Mouse (Mus musculus): ENCODE data around the gene Gabbr2. TPM values are rescaled to one million over a fixed set of nuclear protein-coding genes. Genes with fewer than 3 reads are reported as not detected.

Gabbr2 gene
- total RNA-seq, 1 experiment from 2014 or later: 0.27 TPM

Other genes with a start within 250 kb of the Gabbr2 start
- 5.6 and 6.8 TPM in 2 replicates for gene Anks6, start 65.6 kb upstream of the Gabbr2 start, total RNA-seq (2021)
- 0.67 and 1.4 TPM in 2 replicates for gene Galnt12, start 100.0 kb upstream of the Gabbr2 start, total RNA-seq (2021)
- 36.1 and 38.6 TPM in 2 replicates for gene Col15a1, start 216.3 kb upstream of the Gabbr2 start, total RNA-seq (2021)